Mouse (Mus musculus) heart, embryonic 16.5 days (tissue): ENCODE measurements around the gene Zfp106. TPM values are rescaled to one million over a fixed set of nuclear protein-coding genes. Genes with fewer than 3 reads are reported as not detected.

ENCODE experiments used
- ATAC-seq: fragments of 200-750 bp; cut with Nextera tagmentation; replicated peaks from 2 replicates; pipeline ENCODE4 v1.8.0; 2017; ENCODE audit warnings: moderate number of reproducible peaks; ENCODE audit not compliant: insufficient read depth, low FRiP score; ENCODE audit errors: extremely low read depth
- H3K27ac ChIP-seq: fragments of 300-500 bp; sonication (generic); 2 replicates; pipeline ENCODE4 v1.5.1; 2014; ENCODE audit warnings: mild to moderate bottlenecking, low read length, control low read depth, moderate library complexity
- H3K27me3 ChIP-seq: fragments of 300-500 bp; sonication (generic); 2 replicates; pipeline ENCODE4 v1.6.1; 2014; ENCODE audit warnings: low read length, mixed read lengths; ENCODE audit not compliant: control insufficient read depth, insufficient read depth
- H3K36me3 ChIP-seq: fragments of 300-500 bp; sonication (generic); 2 replicates; pipeline ENCODE4 v1.6.1; 2014; ENCODE audit not compliant: control insufficient read depth, insufficient read depth
- H3K4me1 ChIP-seq: fragments of 300-500 bp; sonication (generic); 2 replicates; pipeline ENCODE4 v1.6.1; 2014; ENCODE audit warnings: low read length, mixed read lengths; ENCODE audit not compliant: control insufficient read depth, insufficient read depth
- H3K4me2 ChIP-seq: fragments of 300-500 bp; sonication (generic); 2 replicates; pipeline ENCODE4 v1.6.1; 2014; ENCODE audit warnings: low read depth, mild to moderate bottlenecking, control low read depth, low read length
- H3K4me3 ChIP-seq: fragments of 300-500 bp; sonication (generic); 2 replicates; pipeline ENCODE4 v1.5.1; 2014; ENCODE audit warnings: mild to moderate bottlenecking, control low read depth, low read length
- H3K9ac ChIP-seq: fragments of 300-500 bp; sonication (generic); 2 replicates; pipeline ENCODE4 v1.6.1; 2014; ENCODE audit warnings: low read length, control low read depth
- H3K9me3 ChIP-seq: fragments of 300-500 bp; sonication (generic); replicated peaks from 2 replicates; pipeline ENCODE4 v1.6.1; 2016; ENCODE audit warnings: low read length; ENCODE audit not compliant: control insufficient read depth
- WGBS: fragments of 180-500 bp; shearing (Covaris S2); extraction: QIAGEN DNeasy Blood & Tissue Kit; methylation state at CpG from one replicate; pipeline ENCODE4 v1.1.7; 2014; 5-methylcytosine and 5-hydroxymethylcytosine counted together
- polyA plus RNA-seq: library from polyadenylated mRNA; unstranded; fragments of >200 nt; fragmentation: Nextera tagmentation; extraction: Ambion mirVana; gene quantifications from 2 replicates; pipeline ENCODE4 v1.2.1, GENCODE M21; 2015

Zfp106 gene
- 35.8 and 47.4 TPM in 2 replicates for polyA plus RNA-seq

DNA sequence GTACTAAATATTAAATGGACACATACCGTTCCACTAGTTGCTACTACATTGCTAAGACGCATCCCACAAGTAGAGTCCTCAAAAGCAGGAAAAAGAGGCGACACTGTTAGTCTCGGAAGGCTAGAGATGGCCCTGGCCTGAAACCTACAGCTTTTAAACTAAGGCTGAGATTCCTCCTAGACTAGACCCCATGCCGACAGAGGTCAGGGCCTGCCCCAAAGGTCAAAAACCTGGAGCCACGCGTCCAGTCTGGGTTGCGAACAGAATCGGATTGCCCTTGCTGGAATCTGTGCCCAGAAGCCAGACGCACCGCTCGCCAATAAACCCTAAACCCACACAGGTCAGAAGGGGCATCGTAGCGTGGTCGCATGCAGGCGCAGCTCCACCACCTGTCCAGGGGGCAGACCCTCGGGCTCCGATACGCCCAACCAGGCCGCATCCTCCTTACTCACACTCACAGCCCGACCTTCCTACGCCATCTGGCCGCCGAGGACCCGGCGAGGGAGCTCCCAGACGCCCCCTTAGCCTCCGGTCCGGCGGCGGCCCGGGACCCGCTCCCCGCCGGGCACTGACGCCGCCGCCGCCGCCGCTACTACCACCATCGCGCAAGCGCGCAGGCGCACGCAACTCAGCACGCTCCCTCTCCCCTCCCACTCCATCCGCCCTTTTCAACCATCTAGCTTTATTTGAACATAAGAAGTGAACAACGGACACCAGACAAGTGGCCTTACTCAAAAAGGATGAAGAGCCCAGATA, at the start of gene Zfp106:
Zfp106 (minus strand) TSS at position 609 of the 756 bp plus-strand sequence.
- Histone ChIP-seq H3K4me1 (peaks cover 16% of the 10 kb centered on the region), H3K36me3 (no peaks in the 10 kb centered on the region), H3K4me3 (peak within 1 kb of the TSS; percentile 95), H3K9me3 (no peaks in the 10 kb centered on the region), H3K27me3 (no peaks in the 10 kb centered on the region), H3K9ac (peak within 1 kb of the TSS; percentile 94), H3K27ac (peak within 1 kb of the TSS; percentile 65), H3K4me2 (peak within 1 kb of the TSS; percentile 73)
- WGBS: under 1% methylated on average over 50 of the region's 50 CpGs
- peak; percentile 78 for ATAC-seq

DNA sequence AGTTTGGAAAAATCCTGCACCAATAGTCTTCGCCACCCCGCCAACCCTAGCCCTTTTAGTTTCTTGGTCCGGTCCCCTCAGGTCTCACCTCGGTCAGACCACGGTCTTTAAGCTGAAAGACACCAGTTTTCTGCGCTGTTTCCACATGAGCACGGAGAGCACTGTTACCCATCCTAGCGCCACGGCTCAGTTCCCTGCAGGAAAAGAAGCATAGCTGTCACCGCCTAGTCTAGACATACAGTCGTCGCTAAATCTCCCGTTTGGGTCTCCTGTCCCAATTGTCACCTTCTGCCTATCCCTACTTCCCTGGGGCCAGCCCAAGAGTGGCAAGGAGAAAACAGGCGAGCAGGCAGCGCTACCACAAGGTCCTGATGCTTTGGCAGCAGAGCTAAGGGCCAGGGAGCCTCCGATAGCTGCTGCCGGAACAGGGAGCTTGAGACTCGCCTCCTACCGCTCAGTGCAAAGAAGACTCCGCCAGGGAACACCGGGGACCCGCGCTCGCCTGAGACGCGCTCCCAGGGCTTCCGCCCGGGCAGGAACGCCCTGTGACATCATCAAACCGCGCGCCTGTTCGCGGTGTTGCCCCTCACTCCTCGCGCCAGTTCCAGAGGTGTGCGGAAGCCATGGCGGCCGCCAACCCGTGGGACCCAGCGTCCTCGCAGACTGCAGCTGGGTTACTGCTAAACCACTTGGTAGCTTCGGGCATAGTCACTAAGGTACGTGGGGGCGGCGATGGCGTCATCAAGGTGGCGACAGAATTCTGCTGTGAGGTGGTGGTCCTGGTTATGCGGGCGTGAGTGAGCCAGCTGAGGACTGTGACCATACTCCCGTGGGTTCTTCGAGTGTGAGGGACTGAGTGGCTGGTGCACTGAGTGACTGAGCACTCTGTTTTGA, 45.4 kb upstream of the Zfp106 start, which contains the start of the genes Haus2 and Lrrc57:
Haus2 (plus strand) TSS at position 554 of the 894 bp plus-strand sequence.
Lrrc57 (minus strand) TSS at position 691 of the 894 bp plus-strand sequence.
- peak within 1 kb of the TSS; percentile 82 for H3K27ac ChIP-seq
- peaks cover 14% of the 10 kb centered on the region; the same call in 1 of the 2 replicates for H3K36me3 ChIP-seq
- peaks cover 17% of the 10 kb centered on the region for H3K4me1 ChIP-seq
- no peaks in the 10 kb centered on the region for H3K9me3 ChIP-seq
- peak within 1 kb of the TSS; percentile 80 for H3K9ac ChIP-seq
- under 1% methylated on average over 52 of the region's 52 CpGs for WGBS
- H3K4me2 ChIP-seq: peak within 1 kb of the TSS; percentile 77
- H3K4me3 ChIP-seq: peak within 1 kb of the TSS; percentile 71
- peak; percentile 94 for ATAC-seq
- H3K27me3 ChIP-seq: no peaks in the 10 kb centered on the region

DNA sequence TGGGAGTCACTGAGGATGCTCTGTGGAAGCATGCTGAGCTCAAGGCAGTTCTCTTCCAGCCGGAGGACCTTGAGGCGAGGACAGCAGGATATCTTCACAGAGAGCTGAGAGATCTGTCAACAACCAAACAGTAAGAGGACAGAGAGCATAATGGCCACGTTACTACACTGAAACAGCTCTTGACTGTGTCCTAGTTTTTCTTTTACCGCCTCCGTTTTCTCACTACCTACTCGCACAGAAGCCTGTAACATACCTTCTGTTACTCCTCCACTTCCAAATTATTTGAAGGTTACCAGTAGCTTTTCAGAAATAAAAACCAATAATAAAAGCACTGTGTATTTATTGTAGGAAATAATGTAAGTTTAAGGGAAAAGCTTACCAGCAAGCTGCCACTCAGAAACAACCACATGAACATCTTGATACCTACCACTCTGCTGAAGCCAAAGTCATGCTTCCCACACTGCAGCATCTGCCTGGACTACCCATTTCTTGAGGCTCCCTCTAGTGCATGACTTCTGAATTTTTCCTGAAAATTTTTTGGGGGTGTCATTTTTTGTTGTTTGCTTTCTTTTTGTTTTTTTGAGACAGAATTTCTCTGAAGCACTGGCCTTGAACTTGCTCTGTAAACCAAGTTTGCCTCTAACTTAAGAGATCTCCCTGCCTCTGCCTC, 42.5 kb upstream of the Zfp106 start:
- peaks cover 17% of the 10 kb centered on the region for H3K4me1 ChIP-seq
- peaks cover 10% of the 10 kb centered on the region for H3K36me3 ChIP-seq
- no peaks in the 10 kb centered on the region for H3K27me3 ChIP-seq
- no peak for ATAC-seq
- no peak overlapping the region for H3K4me2 ChIP-seq
- WGBS: 66% methylated on average over 6 of the region's 6 CpGs
- H3K4me3 ChIP-seq: no peak overlapping the region
- no peak overlapping the region for H3K9ac ChIP-seq
- H3K9me3 ChIP-seq: no peaks in the 10 kb centered on the region
- H3K27ac ChIP-seq: no peak overlapping the region

DNA sequence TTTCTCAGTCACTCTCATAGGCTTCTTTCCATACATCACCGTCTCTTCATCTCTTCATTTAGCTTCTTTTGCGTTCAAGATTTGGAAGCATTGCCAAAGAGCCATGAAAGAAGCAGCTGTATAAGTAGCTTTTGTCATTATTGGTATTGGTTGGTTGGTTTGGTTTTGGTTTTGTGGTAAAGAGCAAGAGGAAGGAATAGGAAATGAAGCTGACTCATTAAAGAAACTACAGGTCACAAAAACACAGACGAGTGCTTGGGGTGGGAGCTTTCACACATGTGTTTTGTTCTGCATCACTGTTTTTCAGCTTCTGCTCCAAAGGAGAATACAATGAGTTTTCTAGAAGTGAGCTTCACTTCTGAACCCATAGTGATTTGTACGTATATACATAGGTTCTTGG, 35.9 kb upstream of the Zfp106 start:
- Histone ChIP-seq H3K36me3 (peaks cover 36% of the 10 kb centered on the region), H3K27ac (no peak overlapping the region), H3K4me3 (no peak overlapping the region), H3K4me2 (no peak overlapping the region), H3K9me3 (no peaks in the 10 kb centered on the region), H3K27me3 (no peaks in the 10 kb centered on the region), H3K9ac (no peak overlapping the region), H3K4me1 (no peaks in the 10 kb centered on the region)
- no peak for ATAC-seq
- 86% methylated on average over 4 of the region's 4 CpGs for WGBS

DNA sequence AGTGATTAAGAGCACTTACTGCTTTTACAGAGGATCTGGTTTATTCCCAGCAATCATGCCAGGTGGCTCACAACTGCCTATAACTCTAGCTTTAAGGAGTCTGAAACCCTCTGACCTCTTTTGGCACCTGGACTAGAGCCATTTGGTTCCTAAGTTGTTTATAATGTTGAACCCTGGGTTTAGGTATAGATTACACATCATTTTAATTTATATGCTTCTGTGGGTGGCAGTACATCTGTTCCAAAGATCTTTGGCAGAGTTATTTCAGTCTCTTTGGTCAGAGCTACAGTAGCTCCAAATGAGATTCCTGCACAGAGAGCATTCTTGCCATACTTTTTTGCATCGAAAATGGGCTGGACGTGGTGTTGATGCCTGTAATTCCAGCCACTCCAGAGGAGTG, 34.1 kb upstream of the Zfp106 start:
- no peak overlapping the region for H3K27ac ChIP-seq
- peaks cover 36% of the 10 kb centered on the region for H3K36me3 ChIP-seq
- no peak overlapping the region for H3K9ac ChIP-seq
- no peaks in the 10 kb centered on the region for H3K9me3 ChIP-seq
- no peak for ATAC-seq
- H3K4me3 ChIP-seq: no peak overlapping the region
- H3K27me3 ChIP-seq: no peaks in the 10 kb centered on the region
- no peaks in the 10 kb centered on the region for H3K4me1 ChIP-seq
- no peak overlapping the region for H3K4me2 ChIP-seq
- 87% methylated on average over 2 of the region's 2 CpGs for WGBS

DNA sequence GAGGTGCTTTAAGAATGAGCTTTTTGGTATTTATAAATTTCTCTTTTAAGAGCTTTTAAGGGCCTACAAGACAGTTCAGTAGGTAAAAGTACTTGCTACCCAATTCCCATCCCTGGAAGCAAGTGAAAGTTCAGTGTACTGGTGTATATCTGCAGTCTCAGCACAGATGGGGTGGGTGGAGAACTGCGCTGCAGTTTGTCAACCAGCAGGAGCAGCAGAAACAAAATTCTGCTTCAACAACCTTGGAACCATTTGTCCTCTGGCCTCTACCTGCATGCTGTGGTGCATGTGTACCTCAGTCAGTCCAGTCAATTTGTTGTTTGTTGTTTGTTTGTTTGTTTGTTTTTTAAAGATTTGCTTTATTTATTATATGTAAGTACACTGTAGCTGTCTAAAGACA, 28.6 kb upstream of the Zfp106 start:
- H3K4me1 ChIP-seq: no peaks in the 10 kb centered on the region
- H3K4me3 ChIP-seq: no peak overlapping the region
- H3K27ac ChIP-seq: no peak overlapping the region
- no peak overlapping the region for H3K9ac ChIP-seq
- no peaks in the 10 kb centered on the region for H3K9me3 ChIP-seq
- no peaks in the 10 kb centered on the region for H3K27me3 ChIP-seq
- WGBS: 97% methylated on average over 1 of the region's 1 CpGs
- peaks cover 19% of the 10 kb centered on the region for H3K36me3 ChIP-seq
- H3K4me2 ChIP-seq: no peak overlapping the region
- no peak for ATAC-seq

DNA sequence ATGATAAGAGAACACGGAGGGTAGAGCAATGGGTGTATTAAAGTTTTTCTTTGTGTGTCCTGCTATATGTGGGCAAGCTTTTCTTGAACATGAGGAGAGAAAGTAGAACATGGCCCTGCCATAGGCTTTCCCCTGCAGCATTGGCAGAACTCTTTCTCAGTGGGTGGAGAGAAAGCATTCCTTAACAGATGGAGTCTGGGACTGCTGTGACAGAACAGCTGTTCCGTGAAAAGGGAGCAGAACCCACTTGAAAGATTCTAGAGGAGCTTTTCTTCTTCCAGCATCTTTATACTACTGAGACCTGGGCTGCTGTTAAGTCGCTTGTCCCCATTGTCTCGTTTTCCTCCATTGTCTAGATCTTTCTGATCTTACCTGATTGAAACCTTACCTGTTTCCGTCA, 26.1 kb upstream of the Zfp106 start:
- H3K4me2 ChIP-seq: no peak overlapping the region
- H3K4me3 ChIP-seq: no peak overlapping the region
- no peaks in the 10 kb centered on the region for H3K9me3 ChIP-seq
- H3K27me3 ChIP-seq: no peaks in the 10 kb centered on the region
- H3K4me1 ChIP-seq: no peaks in the 10 kb centered on the region
- WGBS: 80% methylated on average over 5 of the region's 5 CpGs
- no peak overlapping the region for H3K9ac ChIP-seq
- no peak overlapping the region for H3K27ac ChIP-seq
- H3K36me3 ChIP-seq: peaks cover 14% of the 10 kb centered on the region
- no peak for ATAC-seq

DNA sequence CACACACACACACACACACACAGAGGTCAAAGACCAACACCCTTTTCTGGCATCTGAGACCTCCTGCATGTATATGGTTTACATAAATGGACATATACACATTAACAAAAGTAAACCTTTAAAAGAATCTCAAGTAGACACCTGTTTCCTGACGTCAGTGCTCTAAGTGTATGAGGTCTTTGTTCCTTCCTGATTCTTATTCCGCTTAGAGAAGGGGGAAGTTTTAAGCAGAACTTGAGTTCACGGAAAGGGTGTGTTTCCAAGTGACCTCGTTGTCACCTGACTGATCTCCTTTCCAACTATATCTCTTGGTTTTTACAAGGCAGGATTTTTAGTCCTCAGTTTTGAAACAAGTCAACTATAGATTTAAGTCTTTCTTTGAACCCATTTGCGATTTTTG, 14.6 kb upstream of the Zfp106 start:
- H3K27me3 ChIP-seq: no peaks in the 10 kb centered on the region
- no peak overlapping the region for H3K9ac ChIP-seq
- H3K9me3 ChIP-seq: no peaks in the 10 kb centered on the region
- no peaks in the 10 kb centered on the region; the same call in 1 of the 2 replicates for H3K36me3 ChIP-seq
- H3K27ac ChIP-seq: no peak overlapping the region
- H3K4me2 ChIP-seq: no peak overlapping the region
- no peak; the same call in 1 of the 2 replicates for ATAC-seq
- WGBS: 60% methylated on average over 5 of the region's 5 CpGs
- H3K4me1 ChIP-seq: 0 out of 2 replicates have a peak, but pooled peaks cover 2% of the 10 kb centered on the region
- H3K4me3 ChIP-seq: no peak overlapping the region
